Mouse (Mus musculus) cerebellum, adult 2 months (tissue): ENCODE data around the gene Ppp1r8.
A peak's percentile ranks its signal among the peaks of the same experiment; 100 is the strongest.

Experiments
- CTCF ChIP-seq: fragments of 200-500 bp; IDR thresholded peaks from 2 replicates; pipeline ENCODE4 v1.5.1; 2011; ENCODE audit warnings: low read depth, mild to moderate bottlenecking, control low read depth, low read length, moderate library complexity, borderline replicate concordance; ENCODE audit not compliant: insufficient read depth
- POLR2A ChIP-seq: fragments of 200-500 bp; IDR thresholded peaks from 2 replicates; pipeline ENCODE4 v1.6.1; 2011; ENCODE audit warnings: low read length, control low read depth, borderline replicate concordance; ENCODE audit not compliant: insufficient read depth

- TF ChIP-seq CTCF (no peak), POLR2A (peak; percentile 96)
Observed at GRCm38 (mm10) chr4:132884064-132884843, 41.3 kb upstream of the Ppp1r8 start, which contains the start of gene Stx12.
